Mouse (Mus musculus): ENCODE data around the gene Npdc1. TPM values are rescaled to one million over a fixed set of nuclear protein-coding genes. Genes with fewer than 3 reads are reported as not detected.

Gene Npdc1
- 0.19 TPM in 1 of 2 replicates, not detected in the other for polyA plus RNA-seq (2012)

GRCm38 (mm10) chr2:25399051-25399450 is at the start of gene Npdc1:
Npdc1 (plus strand) TSS chr2:25399351.
- Histone ChIP-seq H3K27me3 (ENCODE audit: control insufficient read depth) (peaks cover 98% of the 10 kb centered on the region), H3K9me3 (ENCODE audit: control insufficient read depth, low read length) (no peaks in the 10 kb centered on the region), H3K4me3 (replicated peaks) (no peak within 1 kb of the TSS), H3K36me3 (ENCODE audit: control insufficient read depth) (no peaks in the 10 kb centered on the region), H3K4me1 (ENCODE audit: control insufficient read depth) (peaks cover 18% of the 10 kb centered on the region)
- TF ChIP-seq GATA1 (IDR thresholded peaks at IDR 0.05; ENCODE audit: low read length) (no peak), TAL1 (IDR thresholded peaks at IDR 0.05; ENCODE audit: low read length) (no peak)

- H3K27me3 ChIP-seq (ENCODE audit: control insufficient read depth): no peaks in the 10 kb centered on the region
- peaks cover 98% of the 10 kb centered on the region for H3K36me3 ChIP-seq (ENCODE audit: control insufficient read depth)
- H3K4me3 ChIP-seq (replicated peaks): no peak overlapping the region
- no peak for TF ChIP-seq GATA1 (IDR thresholded peaks at IDR 0.05; ENCODE audit: low read length)
- no peak for TF ChIP-seq TAL1 (IDR thresholded peaks at IDR 0.05; ENCODE audit: low read length)
- H3K4me1 ChIP-seq (ENCODE audit: control insufficient read depth): peaks cover 2% of the 10 kb centered on the region
- no peaks in the 10 kb centered on the region for H3K9me3 ChIP-seq (ENCODE audit: control insufficient read depth, low read length)
These were observed 49.7 kb upstream of the Npdc1 start for GRCm38 (mm10) chr2:25349499-25349898.

- Histone ChIP-seq H3K27me3 (ENCODE audit: control insufficient read depth) (no peaks in the 10 kb centered on the region), H3K4me3 (replicated peaks) (no peak overlapping the region), H3K9me3 (ENCODE audit: control insufficient read depth, low read length) (no peaks in the 10 kb centered on the region), H3K4me1 (ENCODE audit: control insufficient read depth) (peaks cover 13% of the 10 kb centered on the region), H3K36me3 (ENCODE audit: control insufficient read depth) (peaks cover 89% of the 10 kb centered on the region)
- TF ChIP-seq TAL1 (IDR thresholded peaks at IDR 0.05; ENCODE audit: low read length): no peak
- TF ChIP-seq GATA1 (IDR thresholded peaks at IDR 0.05; ENCODE audit: low read length): no peak
These were observed 48.5 kb upstream of the Npdc1 start for GRCm38 (mm10) chr2:25350701-25351100.

- Histone ChIP-seq H3K27me3 (ENCODE audit: control insufficient read depth) (no peaks in the 10 kb centered on the region), H3K36me3 (ENCODE audit: control insufficient read depth) (peaks cover 57% of the 10 kb centered on the region), H3K4me1 (ENCODE audit: control insufficient read depth) (peaks cover 27% of the 10 kb centered on the region), H3K9me3 (ENCODE audit: control insufficient read depth, low read length) (no peaks in the 10 kb centered on the region), H3K4me3 (replicated peaks) (no peak overlapping the region)
- TF ChIP-seq TAL1 (IDR thresholded peaks at IDR 0.05; ENCODE audit: low read length) (no peak), GATA1 (IDR thresholded peaks at IDR 0.05; ENCODE audit: low read length) (no peak)
These were observed 44.9 kb upstream of the Npdc1 start for GRCm38 (mm10) chr2:25354211-25354610.

- Histone ChIP-seq H3K4me3 (replicated peaks) (peak overlapping the region; percentile 77), H3K4me1 (ENCODE audit: control insufficient read depth) (peaks cover 27% of the 10 kb centered on the region), H3K9me3 (ENCODE audit: control insufficient read depth, low read length) (no peaks in the 10 kb centered on the region), H3K36me3 (ENCODE audit: control insufficient read depth) (peaks cover 43% of the 10 kb centered on the region), H3K27me3 (ENCODE audit: control insufficient read depth) (no peaks in the 10 kb centered on the region)
- no peak for TF ChIP-seq TAL1 (IDR thresholded peaks at IDR 0.05; ENCODE audit: low read length)
- no peak for TF ChIP-seq GATA1 (IDR thresholded peaks at IDR 0.05; ENCODE audit: low read length)
These were observed 43.6 kb upstream of the Npdc1 start for GRCm38 (mm10) chr2:25355419-25356066.

- Histone ChIP-seq H3K9me3 (ENCODE audit: control insufficient read depth, low read length) (no peaks in the 10 kb centered on the region), H3K36me3 (ENCODE audit: control insufficient read depth) (peaks cover 36% of the 10 kb centered on the region), H3K4me3 (replicated peaks) (peak within 1 kb of the TSS; percentile 77), H3K4me1 (ENCODE audit: control insufficient read depth) (peaks cover 27% of the 10 kb centered on the region), H3K27me3 (ENCODE audit: control insufficient read depth) (no peaks in the 10 kb centered on the region)
- no peak for TF ChIP-seq GATA1 (IDR thresholded peaks at IDR 0.05; ENCODE audit: low read length)
- TF ChIP-seq TAL1 (IDR thresholded peaks at IDR 0.05; ENCODE audit: low read length): no peak
These were observed 42.7 kb upstream of the Npdc1 start, which contains the start of gene Dpp7 for GRCm38 (mm10) chr2:25356208-25357079. Dpp7 (minus strand) TSS chr2:25356359.

DNA sequence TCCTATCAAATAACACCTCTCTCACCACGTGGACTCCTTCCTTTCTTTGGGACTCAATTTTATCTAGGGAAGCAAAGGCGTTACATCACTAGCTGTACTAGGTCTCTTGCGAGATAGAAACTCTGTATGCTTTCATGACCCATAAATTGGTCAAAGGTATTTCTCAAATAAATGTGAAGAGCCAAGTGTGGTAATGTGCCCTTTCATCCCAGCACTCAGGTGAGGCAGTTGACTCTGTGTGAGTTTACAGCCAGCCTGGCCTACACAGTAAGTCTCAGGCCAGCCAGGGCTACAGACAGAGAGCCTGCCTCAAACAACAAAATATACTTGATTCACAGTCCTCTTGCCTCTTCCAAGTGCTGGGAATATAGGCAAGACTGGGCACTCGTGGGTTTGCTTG is 39.3 kb upstream of the Npdc1 start:
- H3K9me3 ChIP-seq (ENCODE audit: control insufficient read depth, low read length): no peaks in the 10 kb centered on the region
- H3K4me3 ChIP-seq (replicated peaks): no peak overlapping the region
- H3K36me3 ChIP-seq (ENCODE audit: control insufficient read depth): peaks cover 6% of the 10 kb centered on the region
- peaks cover 26% of the 10 kb centered on the region for H3K4me1 ChIP-seq (ENCODE audit: control insufficient read depth)
- peaks cover 14% of the 10 kb centered on the region for H3K27me3 ChIP-seq (ENCODE audit: control insufficient read depth)
- no peak for TF ChIP-seq GATA1 (IDR thresholded peaks at IDR 0.05; ENCODE audit: low read length)
- no peak for TF ChIP-seq TAL1 (IDR thresholded peaks at IDR 0.05; ENCODE audit: low read length)

- Histone ChIP-seq H3K4me3 (replicated peaks) (no peak overlapping the region), H3K36me3 (ENCODE audit: control insufficient read depth) (peaks cover 2% of the 10 kb centered on the region), H3K27me3 (ENCODE audit: control insufficient read depth) (peaks cover 41% of the 10 kb centered on the region), H3K4me1 (ENCODE audit: control insufficient read depth) (peaks cover 19% of the 10 kb centered on the region), H3K9me3 (ENCODE audit: control insufficient read depth, low read length) (no peaks in the 10 kb centered on the region)
- TF ChIP-seq TAL1 (IDR thresholded peaks at IDR 0.05; ENCODE audit: low read length) (no peak), GATA1 (IDR thresholded peaks at IDR 0.05; ENCODE audit: low read length) (no peak)
These were observed 35.5 kb upstream of the Npdc1 start for GRCm38 (mm10) chr2:25363478-25364178.

- Histone ChIP-seq H3K27me3 (ENCODE audit: control insufficient read depth) (peaks cover 41% of the 10 kb centered on the region), H3K36me3 (ENCODE audit: control insufficient read depth) (peaks cover 2% of the 10 kb centered on the region), H3K4me1 (ENCODE audit: control insufficient read depth) (peaks cover 23% of the 10 kb centered on the region), H3K9me3 (ENCODE audit: control insufficient read depth, low read length) (no peaks in the 10 kb centered on the region), H3K4me3 (replicated peaks) (peak overlapping the region; percentile 63)
- TF ChIP-seq GATA1 (IDR thresholded peaks at IDR 0.05; ENCODE audit: low read length): no peak
- no peak for TF ChIP-seq TAL1 (IDR thresholded peaks at IDR 0.05; ENCODE audit: low read length)
These were observed 34.8 kb upstream of the Npdc1 start for GRCm38 (mm10) chr2:25364313-25364712.
